Mouse (Mus musculus): ENCODE results near the gene Acad10. TPM values are rescaled to one million over a fixed set of nuclear protein-coding genes. Genes with fewer than 3 reads are reported as not detected.
"Not testable (repeated sequence)": the region's sequence is repeated elsewhere in the genome, so short reads cannot be mapped to it uniquely, and the experiment has no call there.

The Acad10 gene
- polyA plus RNA-seq, 1 experiment: 23.2 TPM

DNA sequence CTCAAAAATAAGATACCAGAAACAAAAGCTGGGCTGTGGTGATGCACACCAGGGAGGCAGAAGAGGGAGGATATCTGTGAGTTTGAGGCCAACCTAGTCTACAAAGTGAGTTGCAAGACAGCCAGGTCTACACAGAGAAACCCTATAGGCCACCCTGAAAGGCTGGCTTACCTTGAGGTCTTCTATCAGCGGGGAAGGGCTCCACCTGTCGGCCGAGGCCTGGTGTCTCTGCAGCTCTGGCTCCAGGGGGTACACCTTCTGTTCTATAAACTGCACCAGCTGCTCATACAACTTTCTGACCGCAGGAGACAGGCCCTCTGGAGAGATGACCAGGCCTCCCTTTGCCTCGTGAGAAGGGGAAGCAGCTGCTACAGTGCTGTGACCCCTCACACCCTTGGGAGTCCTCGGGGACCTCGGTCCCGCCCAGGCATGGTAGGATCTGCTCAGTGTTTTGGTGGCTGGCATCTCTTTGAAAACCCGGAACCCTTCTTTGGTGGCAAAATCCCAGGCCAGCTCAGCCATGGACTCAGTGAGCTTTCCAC lies 29.1 kb downstream of the Acad10 start:
- not testable (repeated sequence) for H3K4me1 ChIP-seq (ENCODE audit: control insufficient read depth, insufficient read depth, insufficient read length, low read length); H3K27ac ChIP-seq (replicated peaks; ENCODE audit: low read depth, low read length); H3K4me3 ChIP-seq (ENCODE audit: insufficient read depth, low read depth, low read length)

DNA sequence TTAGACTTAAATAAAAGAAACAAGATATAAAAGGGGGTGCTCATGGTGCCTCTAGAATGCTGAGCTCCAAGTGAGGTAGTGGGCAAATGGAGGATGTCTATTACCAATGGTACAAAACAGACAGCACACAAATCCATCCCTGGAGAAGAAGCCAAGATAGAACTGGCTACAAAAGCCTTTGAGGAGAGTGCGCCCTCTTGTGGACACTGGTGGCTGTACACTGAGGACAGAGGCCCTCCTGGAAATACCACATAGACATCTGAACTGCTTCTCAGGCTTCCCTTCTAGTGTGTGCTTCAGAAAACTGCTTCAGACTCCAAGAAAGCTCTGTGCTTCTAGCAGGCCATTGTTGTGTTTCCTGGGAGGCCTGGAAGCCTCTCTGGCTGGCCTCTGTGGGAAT lies 32.4 kb downstream of the Acad10 start:
- Histone ChIP-seq H3K4me3 (ENCODE audit: insufficient read depth, low read depth, low read length) (no peak overlapping the region), H3K27ac (replicated peaks; ENCODE audit: low read depth, low read length) (no peak overlapping the region), H3K4me1 (ENCODE audit: control insufficient read depth, insufficient read depth, insufficient read length, low read length) (no peaks in the 10 kb centered on the region)

DNA sequence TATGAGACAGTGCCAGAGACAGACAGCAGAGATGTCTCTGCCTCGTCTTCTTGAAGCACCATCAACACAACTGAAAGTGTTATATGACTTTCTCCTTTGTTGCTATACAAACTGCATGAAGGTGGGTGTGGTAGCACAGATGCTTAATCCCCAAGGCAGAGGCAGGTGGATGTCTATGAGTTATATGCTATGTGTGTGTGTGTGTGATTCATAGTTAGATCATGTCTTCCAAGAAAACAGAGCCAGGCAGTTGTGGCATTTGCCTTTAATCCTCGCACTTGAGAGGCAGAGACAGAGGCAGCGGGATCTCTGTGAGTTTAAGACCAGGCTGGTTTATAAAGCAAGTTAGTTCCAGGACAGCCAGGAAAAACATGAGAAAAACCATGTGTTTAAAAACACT lies 37.1 kb downstream of the Acad10 start:
- Histone ChIP-seq H3K27ac (replicated peaks; ENCODE audit: low read depth, low read length) (no peak overlapping the region), H3K4me1 (ENCODE audit: control insufficient read depth, insufficient read depth, insufficient read length, low read length) (0 out of 2 replicates have a peak, but pooled peaks cover 3% of the 10 kb centered on the region), H3K4me3 (ENCODE audit: insufficient read depth, low read depth, low read length) (no peak overlapping the region)

DNA sequence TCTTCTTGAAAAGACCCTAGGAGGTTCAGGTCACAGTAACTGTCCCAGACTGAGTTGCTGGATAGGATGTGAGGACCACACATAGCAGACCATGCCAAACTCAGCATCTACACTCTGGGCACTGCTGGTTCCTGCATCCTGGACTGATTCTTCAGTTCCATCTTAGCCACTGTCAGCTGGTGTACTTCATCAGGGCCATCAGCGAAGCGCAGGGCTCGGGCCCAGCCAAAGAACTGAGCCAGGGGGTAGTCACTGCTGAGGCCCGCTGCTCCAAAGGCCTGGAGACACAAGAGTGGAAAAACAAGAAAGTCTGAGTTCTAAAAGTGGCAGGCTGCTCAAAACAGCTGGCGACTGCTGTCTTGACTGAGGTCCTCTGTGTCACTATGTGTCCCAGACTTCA lies 39.2 kb downstream of the Acad10 start:
- Histone ChIP-seq H3K4me1 (ENCODE audit: control insufficient read depth, insufficient read depth, insufficient read length, low read length) (0 out of 2 replicates have a peak, but pooled peaks cover 3% of the 10 kb centered on the region), H3K4me3 (ENCODE audit: insufficient read depth, low read depth, low read length) (no peak overlapping the region), H3K27ac (replicated peaks; ENCODE audit: low read depth, low read length) (no peak overlapping the region)

DNA sequence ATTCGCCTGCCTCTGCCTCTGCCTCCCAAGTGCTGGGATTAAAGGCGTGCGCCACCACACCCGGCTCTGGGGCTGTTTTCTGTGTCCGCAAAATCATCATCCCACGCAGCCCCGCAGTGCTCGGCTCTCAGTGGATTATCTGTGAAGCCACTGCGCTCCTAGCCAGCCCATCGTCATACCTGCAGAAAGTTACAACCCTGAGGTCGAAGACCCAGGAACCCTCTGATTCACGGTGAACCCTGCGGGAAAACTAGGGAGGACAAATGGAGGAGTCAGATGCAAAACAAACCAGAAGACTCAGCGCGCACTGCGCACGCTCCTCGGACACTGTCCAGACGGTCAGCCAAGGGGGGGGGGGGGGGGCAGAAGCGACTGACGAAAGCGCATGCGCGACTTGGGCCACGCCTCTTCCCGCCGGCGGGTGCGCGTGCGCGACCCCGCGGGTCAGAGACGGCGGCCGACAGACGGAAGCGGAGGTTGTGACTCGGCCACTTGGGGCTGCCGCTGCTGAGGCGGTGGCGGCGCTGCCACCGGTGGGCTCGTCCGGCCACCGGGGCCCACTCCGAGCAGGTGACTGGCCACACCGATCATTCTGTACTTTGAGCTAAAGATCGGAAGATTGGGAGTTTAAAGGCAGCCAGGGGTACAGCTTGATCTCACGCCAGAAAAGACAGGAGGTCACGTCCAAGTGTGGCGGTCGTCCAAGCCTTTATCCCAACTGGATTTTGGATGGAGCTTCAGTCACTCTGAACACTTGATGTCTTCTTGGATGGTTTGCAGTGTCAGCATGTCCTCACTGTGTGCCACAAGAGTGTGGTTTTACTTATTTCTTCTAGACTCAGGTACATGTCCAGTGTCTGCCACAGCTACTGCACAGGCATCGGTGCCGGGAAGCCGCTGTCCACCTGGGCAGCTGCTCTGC lies 41.5 kb downstream of the Acad10 start, which contains the start of gene Acad12:
TSS of gene Acad12 (minus strand) at position 347 of the 922 bp plus-strand sequence.
- Histone ChIP-seq H3K4me1 (ENCODE audit: control insufficient read depth, insufficient read depth, insufficient read length, low read length) (0 out of 2 replicates have a peak, but pooled peaks cover 3% of the 10 kb centered on the region), H3K4me3 (ENCODE audit: insufficient read depth, low read depth, low read length) (peak within 1 kb of the TSS; percentile 93), H3K27ac (replicated peaks; ENCODE audit: low read depth, low read length) (peak within 1 kb of the TSS; percentile 97)

DNA sequence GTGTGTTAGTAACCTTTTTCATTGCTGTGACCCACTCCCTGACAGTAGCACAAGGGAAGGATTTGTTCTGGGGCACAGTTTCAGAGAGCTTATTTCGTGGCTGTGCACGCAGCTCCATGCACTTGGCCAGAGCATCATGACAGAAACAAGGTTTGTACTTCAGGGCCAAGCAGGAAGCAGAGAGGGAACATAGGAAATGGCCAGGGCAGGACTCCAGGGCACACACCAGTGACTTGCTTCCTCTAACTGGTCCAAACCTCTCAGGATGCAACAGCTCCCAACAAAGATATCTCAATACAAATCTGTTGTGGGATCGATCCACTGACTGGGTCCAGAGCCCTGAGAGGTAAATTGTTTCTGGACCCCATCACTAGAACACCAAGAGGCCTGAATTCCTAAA lies 45.4 kb downstream of the Acad10 start:
- 0 out of 2 replicates have a peak overlapping the region, but pooled peaks have one; percentile 12 for H3K27ac ChIP-seq (replicated peaks; ENCODE audit: low read depth, low read length)
- not testable (repeated sequence) for H3K4me1 ChIP-seq (ENCODE audit: control insufficient read depth, insufficient read depth, insufficient read length, low read length); H3K4me3 ChIP-seq (ENCODE audit: insufficient read depth, low read depth, low read length)

DNA sequence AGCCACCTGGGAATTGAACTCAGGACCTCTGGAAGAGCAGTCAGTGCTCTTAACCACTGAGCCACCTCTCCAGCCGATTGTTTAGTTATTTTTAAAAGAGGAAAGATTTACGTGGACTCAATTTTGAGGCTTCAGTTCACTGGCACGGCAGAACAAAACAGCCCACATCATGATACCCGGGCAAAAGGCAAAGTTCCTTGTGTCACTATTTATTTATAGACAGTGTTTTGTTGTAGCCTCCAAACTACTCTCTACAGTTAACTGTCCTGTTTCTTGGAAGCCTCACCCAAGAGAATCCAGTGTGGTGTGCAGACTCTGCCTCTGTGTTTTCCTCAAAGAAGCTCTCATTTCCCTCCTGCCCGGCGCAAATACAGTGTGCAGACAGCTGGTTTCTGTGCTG lies 48.3 kb downstream of the Acad10 start:
- Histone ChIP-seq H3K4me1 (ENCODE audit: control insufficient read depth, insufficient read depth, insufficient read length, low read length) (no peaks in the 10 kb centered on the region), H3K27ac (replicated peaks; ENCODE audit: low read depth, low read length) (no peak overlapping the region), H3K4me3 (ENCODE audit: insufficient read depth, low read depth, low read length) (no peak overlapping the region)

DNA sequence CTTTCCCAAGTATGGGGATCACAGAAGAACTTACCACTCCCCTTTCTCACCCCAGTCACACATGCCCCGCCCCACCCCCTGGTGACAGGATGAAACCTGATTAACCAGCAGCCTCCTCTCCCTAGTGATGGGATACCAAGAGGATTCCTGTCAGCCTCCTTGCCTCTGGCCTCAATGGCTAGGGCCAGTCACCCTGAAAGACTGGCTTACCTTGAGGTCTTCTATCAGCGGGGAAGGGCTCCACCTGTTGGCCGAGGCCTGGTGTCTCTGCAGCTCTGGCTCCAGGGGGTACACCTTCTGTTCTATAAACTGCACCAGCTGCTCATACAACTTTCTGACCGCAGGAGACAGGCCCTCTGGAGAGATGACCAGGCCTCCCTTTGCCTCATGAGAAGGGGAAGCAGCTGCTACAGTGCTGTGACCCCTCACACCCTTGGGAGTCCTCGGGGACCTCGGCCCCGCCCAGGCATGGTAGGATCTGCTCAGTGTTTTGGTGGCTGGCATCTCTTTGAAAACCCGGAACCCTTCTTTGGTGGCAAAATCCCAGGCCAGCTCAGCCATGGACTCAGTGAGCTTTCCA lies 50.7 kb downstream of the Acad10 start:
- not testable (repeated sequence) for H3K4me1 ChIP-seq (ENCODE audit: control insufficient read depth, insufficient read depth, insufficient read length, low read length); H3K4me3 ChIP-seq (ENCODE audit: insufficient read depth, low read depth, low read length); H3K27ac ChIP-seq (replicated peaks; ENCODE audit: low read depth, low read length)

DNA sequence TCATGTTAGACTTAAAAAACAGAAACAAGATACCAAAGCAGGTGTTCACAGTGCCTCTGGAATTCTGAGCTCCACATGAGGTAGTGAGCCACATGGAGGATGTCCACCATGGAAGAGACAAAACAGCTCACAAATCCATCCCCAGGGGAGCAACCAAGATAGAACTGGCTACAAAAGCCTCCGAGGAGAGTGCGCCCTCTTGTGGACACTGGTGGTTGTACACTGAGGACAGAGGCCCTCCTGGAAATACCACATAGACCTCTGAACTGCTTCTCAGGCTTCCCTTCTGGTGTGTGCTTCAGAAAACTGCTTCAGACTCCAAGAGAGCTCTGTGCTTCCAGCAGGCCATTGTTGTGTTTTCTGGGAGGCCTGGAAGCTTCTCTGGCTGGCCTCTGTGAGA lies 54.2 kb downstream of the Acad10 start:
- no peak overlapping the region for H3K4me3 ChIP-seq (ENCODE audit: insufficient read depth, low read depth, low read length)
- H3K27ac ChIP-seq (replicated peaks; ENCODE audit: low read depth, low read length): no peak overlapping the region
- H3K4me1 ChIP-seq (ENCODE audit: control insufficient read depth, insufficient read depth, insufficient read length, low read length): no peaks in the 10 kb centered on the region

DNA sequence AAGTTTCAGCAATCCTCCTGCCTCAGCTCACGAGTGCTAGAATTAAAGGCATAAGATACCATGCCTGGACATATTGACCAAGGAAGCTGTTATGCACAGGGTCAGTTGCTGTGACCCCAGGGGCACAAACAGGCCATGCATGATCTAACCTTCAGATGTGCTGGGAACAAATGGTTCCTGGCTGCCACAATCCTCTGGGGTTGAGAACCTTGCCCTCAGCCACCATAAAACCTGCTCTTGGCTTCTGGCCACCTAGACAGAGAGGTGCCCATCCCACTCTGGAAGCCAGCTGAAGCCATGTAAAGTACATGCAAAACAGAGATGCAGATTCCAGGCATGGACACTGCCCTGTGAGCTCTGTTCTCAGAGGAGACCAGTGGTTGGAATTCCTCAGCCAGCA lies 56.5 kb downstream of the Acad10 start:
- not testable (repeated sequence) for H3K4me3 ChIP-seq (ENCODE audit: insufficient read depth, low read depth, low read length); H3K27ac ChIP-seq (replicated peaks; ENCODE audit: low read depth, low read length); H3K4me1 ChIP-seq (ENCODE audit: control insufficient read depth, insufficient read depth, insufficient read length, low read length)

DNA sequence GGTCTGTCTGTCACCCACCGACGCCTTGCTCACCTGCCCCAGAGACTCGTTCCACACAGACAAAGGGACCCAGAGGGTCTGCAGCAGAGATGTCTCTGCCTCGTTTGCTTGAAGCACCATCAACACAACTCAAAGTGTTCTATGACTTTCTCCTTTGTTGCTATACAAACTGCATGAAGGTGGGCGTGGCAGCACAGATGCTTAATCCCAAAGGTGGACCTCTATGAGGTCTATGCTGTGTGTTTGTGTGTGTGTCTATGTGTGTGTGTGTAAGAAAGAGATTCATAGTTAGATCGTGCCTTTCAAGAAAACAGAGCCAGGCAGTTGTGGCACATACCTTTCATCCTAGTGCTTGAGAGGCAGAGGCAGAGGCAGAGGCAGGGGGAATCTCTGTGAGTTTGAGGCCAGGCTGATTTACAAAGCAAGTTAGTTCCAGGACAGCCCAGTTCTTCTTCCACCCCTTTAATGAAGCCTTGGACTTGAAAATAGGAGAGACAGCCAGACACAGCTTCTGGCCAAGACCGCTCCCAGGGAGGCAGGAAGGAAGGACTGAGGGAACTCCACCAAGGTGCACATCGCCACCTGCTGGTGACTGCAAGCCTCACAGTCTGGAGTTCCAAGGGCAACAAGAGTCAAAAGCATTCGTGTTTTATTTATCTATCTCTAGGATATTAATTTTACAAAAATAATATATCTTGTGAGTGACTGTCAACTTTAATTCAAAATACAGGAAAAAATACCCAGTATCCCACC lies 58.6 kb downstream of the Acad10 start:
- no peaks in the 10 kb centered on the region for H3K4me1 ChIP-seq (ENCODE audit: control insufficient read depth, insufficient read depth, insufficient read length, low read length)
- H3K4me3 ChIP-seq (ENCODE audit: insufficient read depth, low read depth, low read length): peak overlapping the region; percentile 41
- peak overlapping the region; percentile 82 for H3K27ac ChIP-seq (replicated peaks; ENCODE audit: low read depth, low read length)

DNA sequence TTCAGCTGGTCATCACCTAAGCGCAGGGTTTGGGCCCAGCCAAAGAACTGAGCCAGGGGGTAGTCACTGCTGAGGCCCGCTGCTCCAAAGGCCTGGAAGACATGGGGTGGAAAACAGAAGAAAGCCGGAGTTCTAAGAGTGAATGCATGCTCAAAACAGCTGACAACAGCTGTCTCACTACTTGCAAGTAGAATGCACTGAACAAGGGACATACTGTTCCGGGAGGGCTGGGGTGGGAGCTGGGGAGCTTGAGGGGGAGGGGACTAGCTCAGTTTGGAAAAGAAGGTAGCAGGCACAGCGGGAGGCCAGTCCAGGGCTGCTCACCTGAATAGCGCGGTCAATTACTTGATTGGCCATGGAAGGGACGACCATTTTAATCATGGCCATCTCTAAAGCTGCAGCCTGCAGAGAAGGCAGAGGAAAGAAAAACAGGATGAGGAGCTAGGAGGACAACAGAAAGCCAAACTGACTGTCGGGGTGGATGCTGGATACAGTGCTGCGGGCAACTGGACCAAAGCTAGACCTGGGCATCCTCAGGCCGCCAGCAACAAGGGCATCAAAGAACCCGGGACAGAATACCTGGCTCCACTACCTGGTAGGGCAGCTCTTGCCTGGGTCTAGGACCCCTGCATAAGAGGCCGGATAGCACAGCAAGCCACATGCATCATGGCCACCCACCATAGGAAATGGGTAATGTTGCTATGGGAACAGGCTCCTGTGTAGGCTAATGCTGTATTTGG lies 61.3 kb downstream of the Acad10 start:
- Histone ChIP-seq H3K27ac (replicated peaks; ENCODE audit: low read depth, low read length) (no peak overlapping the region), H3K4me1 (ENCODE audit: control insufficient read depth, insufficient read depth, insufficient read length, low read length) (peaks cover 3% of the 10 kb centered on the region; the same call in 1 of the 2 replicates), H3K4me3 (ENCODE audit: insufficient read depth, low read depth, low read length) (no peak overlapping the region)

DNA sequence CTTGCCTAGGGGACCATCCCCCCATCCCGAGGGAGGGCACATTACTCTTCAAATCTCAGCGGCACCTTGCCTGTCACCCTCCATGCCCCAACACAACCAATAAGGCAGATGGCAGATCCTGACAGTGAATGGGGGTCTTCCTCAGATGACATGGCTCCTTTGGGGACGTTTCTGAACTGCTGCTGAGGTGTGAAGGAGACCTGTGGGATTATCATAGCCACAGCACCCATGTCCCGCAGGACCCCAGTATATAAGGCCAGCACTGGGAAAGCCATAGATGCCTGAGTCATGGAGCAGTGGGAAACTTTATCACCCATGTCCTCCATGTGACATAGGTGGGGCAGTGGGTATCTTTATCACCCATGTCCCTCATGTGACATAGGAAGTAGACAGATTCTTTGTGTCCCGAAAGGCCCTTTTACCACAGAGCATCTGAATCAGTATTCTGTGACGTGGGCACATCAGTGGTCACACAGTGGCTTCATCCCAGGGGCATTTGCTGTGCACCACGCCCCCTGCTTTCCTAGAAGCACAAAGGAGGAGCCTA lies 62.2 kb downstream of the Acad10 start:
- no peak overlapping the region for H3K4me3 ChIP-seq (ENCODE audit: insufficient read depth, low read depth, low read length)
- H3K4me1 ChIP-seq (ENCODE audit: control insufficient read depth, insufficient read depth, insufficient read length, low read length): peaks cover 3% of the 10 kb centered on the region; the same call in 1 of the 2 replicates
- H3K27ac ChIP-seq (replicated peaks; ENCODE audit: low read depth, low read length): no peak overlapping the region

DNA sequence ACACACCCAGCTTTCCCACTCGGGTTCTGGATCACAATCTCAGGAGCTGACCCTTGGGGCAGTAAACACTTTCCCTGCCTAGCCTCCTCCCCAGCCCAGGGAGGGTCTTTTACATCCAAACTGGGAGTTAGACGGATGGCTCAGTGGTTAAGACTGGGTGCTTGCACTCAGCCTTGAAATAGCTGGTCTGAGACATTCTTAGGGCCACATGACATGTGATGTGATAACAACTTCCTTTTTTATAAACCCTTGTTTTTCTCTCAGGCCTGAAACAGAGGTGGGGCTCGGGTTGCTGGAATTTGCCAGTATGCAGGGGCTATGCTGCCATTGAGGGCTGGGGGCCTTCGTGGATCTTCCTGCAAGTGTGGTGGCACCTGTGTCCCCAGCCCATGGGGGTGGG lies 63.0 kb downstream of the Acad10 start:
- Histone ChIP-seq H3K27ac (replicated peaks; ENCODE audit: low read depth, low read length) (peak overlapping the region; percentile 48), H3K4me3 (ENCODE audit: insufficient read depth, low read depth, low read length) (no peak overlapping the region), H3K4me1 (ENCODE audit: control insufficient read depth, insufficient read depth, insufficient read length, low read length) (peaks cover 7% of the 10 kb centered on the region)

Measured in brown adipose tissue, adult 24 weeks (tissue).